Mouse (Mus musculus) midbrain, embryonic 12.5 days (tissue): Measurements from ENCODE around the gene Osbpl9. TPM values are rescaled to one million over a fixed set of nuclear protein-coding genes. Genes with fewer than 3 reads are reported as not detected.
A peak's percentile ranks its signal among the peaks of the same experiment; 100 is the strongest.

Source experiments
- ATAC-seq: fragments of 200-750 bp; cut with Nextera tagmentation; 2 replicates; pipeline ENCODE4 v1.8.0; 2017; ENCODE audit warnings: low read depth, moderate TSS enrichment, moderate library complexity; ENCODE audit not compliant: low FRiP score
- H3K27ac ChIP-seq: fragments of 300-500 bp; sonication (generic); replicated peaks from 2 replicates; pipeline ENCODE4 v1.5.1; 2016; ENCODE audit warnings: mild to moderate bottlenecking
- H3K27me3 ChIP-seq: fragments of 300-500 bp; sonication (generic); 2 replicates; pipeline ENCODE4 v1.6.1; 2016; ENCODE audit warnings: mild to moderate bottlenecking
- H3K36me3 ChIP-seq: fragments of 300-500 bp; sonication (generic); 2 replicates; pipeline ENCODE4 v1.6.1; 2016
- H3K4me1 ChIP-seq: fragments of 300-500 bp; sonication (generic); 2 replicates; pipeline ENCODE4 v1.6.1; 2016
- H3K4me2 ChIP-seq: fragments of 300-500 bp; sonication (generic); replicated peaks from 2 replicates; pipeline ENCODE4 v1.6.1; 2016; ENCODE audit warnings: mild to moderate bottlenecking, moderate library complexity
- H3K4me3 ChIP-seq: fragments of 300-500 bp; sonication (generic); 2 replicates; pipeline ENCODE4 v1.5.1; 2016; ENCODE audit warnings: mild to moderate bottlenecking
- H3K9ac ChIP-seq: fragments of 300-500 bp; sonication (generic); replicated peaks from 2 replicates; pipeline ENCODE4 v1.6.1; 2016; ENCODE audit warnings: mild to moderate bottlenecking, moderate library complexity
- H3K9me3 ChIP-seq: fragments of 300-500 bp; sonication (generic); 2 replicates; pipeline ENCODE4 v1.6.1; 2016; ENCODE audit warnings: mild to moderate bottlenecking
- WGBS: fragments of 180-500 bp; shearing (Covaris S2); methylation state at CpG from one replicate; pipeline ENCODE4 v1.1.7; 2016; 5-methylcytosine and 5-hydroxymethylcytosine counted together
- polyA plus RNA-seq: library from polyadenylated mRNA; unstranded; fragments of >200 nt; fragmentation: Nextera tagmentation; extraction: Ambion mirVana; gene quantifications from 2 replicates; pipeline ENCODE4 v1.2.1, GENCODE M21; 2016

The Osbpl9 gene
- polyA plus RNA-seq, result 81.1 and 82.1 TPM in 2 replicates

GRCm38 (mm10) chr4:109201582-109202424 is at the start of gene Osbpl9:
TSS of gene Osbpl9 (minus strand) at chr4:109202272.
- H3K4me3 ChIP-seq, result peak within 1 kb of the TSS; percentile 77
- ATAC-seq, result peak; percentile 98
- H3K27ac ChIP-seq, result peak within 1 kb of the TSS; percentile 91
- no peaks in the 10 kb centered on the region for H3K36me3 ChIP-seq
- peak within 1 kb of the TSS; percentile 79 for H3K9ac ChIP-seq
- no peaks in the 10 kb centered on the region for H3K27me3 ChIP-seq
- under 1% methylated on average over 59 of the region's 59 CpGs for WGBS
- H3K4me2 ChIP-seq, result peak within 1 kb of the TSS; percentile 92
- no peaks in the 10 kb centered on the region for H3K9me3 ChIP-seq
- peaks cover 8% of the 10 kb centered on the region; the same call in 1 of the 2 replicates for H3K4me1 ChIP-seq

- no peak for ATAC-seq
- 45% methylated on average over 3 of the region's 3 CpGs for WGBS
- Histone ChIP-seq H3K27ac (no peak overlapping the region), H3K36me3 (no peaks in the 10 kb centered on the region), H3K27me3 (no peaks in the 10 kb centered on the region), H3K4me2 (no peak overlapping the region), H3K9me3 (no peaks in the 10 kb centered on the region), H3K4me3 (no peak overlapping the region), H3K9ac (no peak overlapping the region), H3K4me1 (no peaks in the 10 kb centered on the region)
Observed at GRCm38 (mm10) chr4:109251605-109252004, 49.5 kb upstream of the Osbpl9 start.

- 88% methylated on average over 6 of the region's 6 CpGs for WGBS
- no peak for ATAC-seq
Observed at GRCm38 (mm10) chr4:109245016-109245620, 43.0 kb upstream of the Osbpl9 start.

GRCm38 (mm10) chr4:109244506-109244905 is 42.4 kb upstream of the Osbpl9 start:
- 90% methylated on average over 7 of the region's 7 CpGs for WGBS
- Histone ChIP-seq H3K27ac (no peak overlapping the region), H3K4me1 (no peaks in the 10 kb centered on the region), H3K4me2 (no peak overlapping the region), H3K9ac (no peak overlapping the region), H3K4me3 (no peak overlapping the region), H3K36me3 (no peaks in the 10 kb centered on the region), H3K27me3 (no peaks in the 10 kb centered on the region), H3K9me3 (no peaks in the 10 kb centered on the region)
- no peak for ATAC-seq

More at GRCm38 (mm10) chr4:109245016-109245620, 43.0 kb upstream of the Osbpl9 start:
- H3K27me3 ChIP-seq, result no peaks in the 10 kb centered on the region
- H3K9ac ChIP-seq, result no peak overlapping the region
- H3K36me3 ChIP-seq, result no peaks in the 10 kb centered on the region
- H3K9me3 ChIP-seq, result no peaks in the 10 kb centered on the region
- no peak overlapping the region for H3K4me2 ChIP-seq
- H3K27ac ChIP-seq, result no peak overlapping the region
- H3K4me3 ChIP-seq, result no peak overlapping the region
- H3K4me1 ChIP-seq, result no peaks in the 10 kb centered on the region

- no peak overlapping the region for H3K9ac ChIP-seq
- H3K9me3 ChIP-seq, result no peaks in the 10 kb centered on the region
- no peak overlapping the region for H3K4me2 ChIP-seq
- H3K4me3 ChIP-seq, result no peak overlapping the region
- no peak for ATAC-seq
- WGBS, result 85% methylated on average over 4 of the region's 4 CpGs
- no peak overlapping the region for H3K27ac ChIP-seq
- H3K4me1 ChIP-seq, result no peaks in the 10 kb centered on the region
- H3K27me3 ChIP-seq, result no peaks in the 10 kb centered on the region
- no peaks in the 10 kb centered on the region for H3K36me3 ChIP-seq
Observed at GRCm38 (mm10) chr4:109241934-109242333, 39.9 kb upstream of the Osbpl9 start.

GRCm38 (mm10) chr4:109241221-109241620 is 39.1 kb upstream of the Osbpl9 start:
- H3K9me3 ChIP-seq, result no peaks in the 10 kb centered on the region
- no peaks in the 10 kb centered on the region for H3K36me3 ChIP-seq
- H3K27me3 ChIP-seq, result no peaks in the 10 kb centered on the region
- H3K4me2 ChIP-seq, result no peak overlapping the region
- no peak overlapping the region for H3K4me3 ChIP-seq
- no peak for ATAC-seq
- no peak overlapping the region for H3K27ac ChIP-seq
- H3K9ac ChIP-seq, result no peak overlapping the region
- peaks cover 3% of the 10 kb centered on the region; the same call in 1 of the 2 replicates for H3K4me1 ChIP-seq

GRCm38 (mm10) chr4:109238428-109239268 is 36.6 kb upstream of the Osbpl9 start:
- Histone ChIP-seq H3K4me2 (no peak overlapping the region), H3K4me3 (no peak overlapping the region), H3K27me3 (no peaks in the 10 kb centered on the region), H3K36me3 (no peaks in the 10 kb centered on the region), H3K27ac (no peak overlapping the region), H3K4me1 (peaks cover 3% of the 10 kb centered on the region; the same call in 1 of the 2 replicates), H3K9me3 (no peaks in the 10 kb centered on the region), H3K9ac (no peak overlapping the region)
- ATAC-seq, result no peak
- 88% methylated on average over 24 of the region's 24 CpGs for WGBS

GRCm38 (mm10) chr4:109236186-109236879 is 34.3 kb upstream of the Osbpl9 start:
- H3K9me3 ChIP-seq, result no peaks in the 10 kb centered on the region
- H3K4me1 ChIP-seq, result peaks cover 3% of the 10 kb centered on the region; the same call in 1 of the 2 replicates
- H3K4me2 ChIP-seq, result no peak overlapping the region
- WGBS, result 74% methylated on average over 7 of the region's 7 CpGs
- no peaks in the 10 kb centered on the region for H3K27me3 ChIP-seq
- H3K4me3 ChIP-seq, result no peak overlapping the region
- no peak overlapping the region for H3K9ac ChIP-seq
- peak overlapping the region; percentile 67 for H3K27ac ChIP-seq
- no peaks in the 10 kb centered on the region for H3K36me3 ChIP-seq
- ATAC-seq, result no peak

- H3K36me3 ChIP-seq, result no peaks in the 10 kb centered on the region
- ATAC-seq, result no peak
- 85% methylated on average over 9 of the region's 9 CpGs for WGBS
Observed at GRCm38 (mm10) chr4:109234806-109235350, 32.8 kb upstream of the Osbpl9 start.

GRCm38 (mm10) chr4:109234185-109234584 is 32.1 kb upstream of the Osbpl9 start, which contains the start of gene Calr4:
TSS of gene Calr4 (plus strand) at chr4:109234485.
- no peaks in the 10 kb centered on the region for H3K27me3 ChIP-seq
- ATAC-seq, result no peak
- H3K4me3 ChIP-seq, result no peak within 1 kb of the TSS
- no peak within 1 kb of the TSS for H3K27ac ChIP-seq
- H3K4me2 ChIP-seq, result no peak within 1 kb of the TSS
- WGBS, result 81% methylated on average over 2 of the region's 2 CpGs
- H3K9ac ChIP-seq, result no peak within 1 kb of the TSS
- no peaks in the 10 kb centered on the region for H3K36me3 ChIP-seq
- H3K4me1 ChIP-seq, result peaks cover 3% of the 10 kb centered on the region; the same call in 1 of the 2 replicates
- no peaks in the 10 kb centered on the region for H3K9me3 ChIP-seq

More at GRCm38 (mm10) chr4:109234806-109235350, 32.8 kb upstream of the Osbpl9 start:
- Histone ChIP-seq H3K27me3 (no peaks in the 10 kb centered on the region), H3K9ac (no peak overlapping the region), H3K9me3 (no peaks in the 10 kb centered on the region), H3K4me1 (peaks cover 3% of the 10 kb centered on the region; the same call in 1 of the 2 replicates), H3K27ac (no peak overlapping the region), H3K4me2 (no peak overlapping the region), H3K4me3 (no peak overlapping the region)

GRCm38 (mm10) chr4:109229766-109230279 is 27.8 kb upstream of the Osbpl9 start:
- H3K9ac ChIP-seq, result no peak overlapping the region
- H3K36me3 ChIP-seq, result no peaks in the 10 kb centered on the region
- peaks cover 9% of the 10 kb centered on the region for H3K4me1 ChIP-seq
- H3K4me3 ChIP-seq, result no peak overlapping the region
- no peak overlapping the region for H3K27ac ChIP-seq
- ATAC-seq, result no peak
- WGBS, result 66% methylated on average over 7 of the region's 7 CpGs
- H3K4me2 ChIP-seq, result no peak overlapping the region
- H3K27me3 ChIP-seq, result no peaks in the 10 kb centered on the region
- no peaks in the 10 kb centered on the region for H3K9me3 ChIP-seq
